Mouse (Mus musculus) kidney, embryonic 15.5 days (tissue): ENCODE measurements around the gene Arrb2. TPM values are rescaled to one million over a fixed set of nuclear protein-coding genes. Genes with fewer than 3 reads are reported as not detected.
A peak's percentile ranks its signal among the peaks of the same experiment; 100 is the strongest.
"Not testable (repeated sequence)": the region's sequence is repeated elsewhere in the genome, so short reads cannot be mapped to it uniquely, and the experiment has no call there.

Source experiments
- ATAC-seq: fragments of 200-750 bp; cut with Nextera tagmentation; replicated peaks from 2 replicates; pipeline ENCODE4 v1.8.0; 2017; ENCODE audit warnings: moderate TSS enrichment; ENCODE audit not compliant: low FRiP score
- H3K27ac ChIP-seq: fragments of 300-500 bp; sonication (generic); 2 replicates; pipeline ENCODE4 v1.5.1; 2015; ENCODE audit warnings: mild to moderate bottlenecking, inconsistent platforms
- H3K27me3 ChIP-seq: fragments of 300-500 bp; sonication (generic); 2 replicates; pipeline ENCODE4 v1.6.1; 2015; ENCODE audit warnings: inconsistent platforms
- H3K36me3 ChIP-seq: fragments of 300-500 bp; sonication (generic); 2 replicates; pipeline ENCODE4 v1.6.1; 2015; ENCODE audit warnings: inconsistent platforms
- H3K4me1 ChIP-seq: fragments of 300-500 bp; sonication (generic); 2 replicates; pipeline ENCODE4 v1.6.1; 2015; ENCODE audit warnings: inconsistent platforms
- H3K4me2 ChIP-seq: fragments of 300-500 bp; sonication (generic); 2 replicates; pipeline ENCODE4 v1.6.1; 2015; ENCODE audit warnings: moderate library complexity, mild to moderate bottlenecking, inconsistent platforms
- H3K4me3 ChIP-seq: fragments of 300-500 bp; sonication (generic); replicated peaks from 2 replicates; pipeline ENCODE4 v1.5.1; 2015; ENCODE audit warnings: mild to moderate bottlenecking, inconsistent platforms
- H3K9ac ChIP-seq: fragments of 300-500 bp; sonication (generic); 2 replicates; pipeline ENCODE4 v1.6.1; 2015; ENCODE audit warnings: mild to moderate bottlenecking, inconsistent platforms
- H3K9me3 ChIP-seq: fragments of 300-500 bp; sonication (generic); replicated peaks from 2 replicates; pipeline ENCODE4 v1.6.1; 2016; ENCODE audit warnings: inconsistent platforms
- WGBS: fragments of 180-500 bp; shearing (Covaris S2); methylation state at CpG from one replicate; pipeline ENCODE4 v1.1.7; 2015; ENCODE audit warnings: mixed read lengths; 5-methylcytosine and 5-hydroxymethylcytosine counted together
- microRNA-seq: library from miRNA; unstranded; fragments of <30 nt; microRNA quantifications from one replicate; pipeline ENCODE4, GENCODE M21; 2016
- polyA plus RNA-seq: library from polyadenylated mRNA; unstranded; fragments of >200 nt; fragmentation: Nextera tagmentation; extraction: Ambion mirVana; gene quantifications from 2 replicates; pipeline ENCODE4 v1.2.1, GENCODE M21; 2015

Gene Arrb2
- polyA plus RNA-seq, 1 experiment from 2014 or later = 15.5 TPM

DNA sequence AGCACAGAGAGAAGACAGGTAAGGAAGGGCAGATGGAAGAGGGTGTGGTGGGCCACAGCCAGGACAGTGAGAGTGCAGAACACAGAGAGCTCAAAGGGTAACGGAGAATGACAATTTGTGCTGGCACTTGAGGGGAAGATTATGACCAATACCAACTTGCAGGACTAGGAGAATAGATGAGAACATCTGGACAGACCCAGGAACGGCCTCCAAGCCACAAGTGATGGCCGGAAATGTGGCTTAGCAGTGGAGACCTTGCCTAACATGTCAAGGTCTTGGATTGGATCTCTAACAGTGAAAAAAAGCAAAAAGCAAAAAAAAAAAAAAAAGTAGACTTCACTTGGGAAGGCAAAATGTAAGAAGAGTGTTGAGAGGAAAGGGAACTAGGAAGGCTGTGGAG lies 37.3 kb downstream of the Arrb2 start:
- peaks cover 24% of the 10 kb centered on the region for H3K27me3 ChIP-seq
- H3K4me3 ChIP-seq = no peak overlapping the region
- no peak overlapping the region for H3K4me2 ChIP-seq
- H3K9ac ChIP-seq = no peak overlapping the region
- no peak for ATAC-seq
- H3K36me3 ChIP-seq = no peaks in the 10 kb centered on the region
- WGBS = 91% methylated on average over 3 of the region's 3 CpGs
- H3K4me1 ChIP-seq = peaks cover 35% of the 10 kb centered on the region
- H3K9me3 ChIP-seq = no peaks in the 10 kb centered on the region
- H3K27ac ChIP-seq = no peak overlapping the region

DNA sequence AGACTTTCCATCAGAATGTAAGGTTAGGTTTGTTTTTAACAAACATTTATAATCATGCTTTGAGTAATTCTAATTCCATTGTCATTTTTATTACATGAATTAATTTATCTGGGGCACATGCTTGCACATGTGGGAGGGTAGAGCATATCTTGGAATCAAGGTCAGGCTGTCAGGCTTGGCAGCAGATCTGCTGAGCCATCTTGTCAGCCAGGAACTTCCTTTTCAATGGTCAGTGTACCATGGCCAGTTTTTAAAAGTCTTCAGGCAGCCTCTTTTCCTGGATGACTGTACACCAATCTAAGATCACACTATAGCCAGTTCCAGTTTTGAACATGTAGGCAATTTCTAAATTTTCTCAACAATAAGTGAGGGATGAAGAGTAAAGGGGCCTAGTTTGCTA lies 40.3 kb downstream of the Arrb2 start:
- ATAC-seq = no peak
- no peaks in the 10 kb centered on the region for H3K27me3 ChIP-seq
- no peaks in the 10 kb centered on the region for H3K36me3 ChIP-seq
- H3K9ac ChIP-seq = no peak overlapping the region
- H3K9me3 ChIP-seq = no peaks in the 10 kb centered on the region
- H3K4me1 ChIP-seq = peaks cover 29% of the 10 kb centered on the region
- peak overlapping the region; percentile 45; the same call in 1 of the 2 replicates for H3K27ac ChIP-seq
- H3K4me2 ChIP-seq = no peak overlapping the region
- no peak overlapping the region for H3K4me3 ChIP-seq

DNA sequence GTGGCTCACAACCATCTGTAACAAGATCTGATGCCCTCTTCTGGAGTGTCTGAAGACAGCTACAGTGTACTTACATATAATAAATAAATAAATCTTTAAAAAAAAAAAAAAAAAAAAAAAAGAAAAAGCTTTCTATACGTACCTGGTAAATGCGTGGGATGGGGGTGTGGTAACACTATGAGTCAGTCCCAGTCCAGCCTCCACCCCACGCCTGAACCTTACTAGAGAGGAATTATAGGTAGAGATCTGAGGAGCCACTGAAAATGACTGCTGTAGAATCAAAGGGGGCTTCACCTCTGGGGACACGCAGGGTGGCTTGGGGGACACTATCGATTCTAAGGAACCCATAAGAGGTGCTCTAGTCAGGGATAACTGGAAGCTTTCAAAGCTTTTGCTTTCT lies 40.9 kb downstream of the Arrb2 start:
- H3K36me3 ChIP-seq, H3K4me3 ChIP-seq, H3K27ac ChIP-seq, H3K4me2 ChIP-seq, H3K27me3 ChIP-seq, H3K9ac ChIP-seq, ATAC-seq, H3K9me3 ChIP-seq: not testable (repeated sequence)
- H3K4me1 ChIP-seq = peaks cover 26% of the 10 kb centered on the region
- WGBS = 73% methylated on average over 5 of the region's 5 CpGs

DNA sequence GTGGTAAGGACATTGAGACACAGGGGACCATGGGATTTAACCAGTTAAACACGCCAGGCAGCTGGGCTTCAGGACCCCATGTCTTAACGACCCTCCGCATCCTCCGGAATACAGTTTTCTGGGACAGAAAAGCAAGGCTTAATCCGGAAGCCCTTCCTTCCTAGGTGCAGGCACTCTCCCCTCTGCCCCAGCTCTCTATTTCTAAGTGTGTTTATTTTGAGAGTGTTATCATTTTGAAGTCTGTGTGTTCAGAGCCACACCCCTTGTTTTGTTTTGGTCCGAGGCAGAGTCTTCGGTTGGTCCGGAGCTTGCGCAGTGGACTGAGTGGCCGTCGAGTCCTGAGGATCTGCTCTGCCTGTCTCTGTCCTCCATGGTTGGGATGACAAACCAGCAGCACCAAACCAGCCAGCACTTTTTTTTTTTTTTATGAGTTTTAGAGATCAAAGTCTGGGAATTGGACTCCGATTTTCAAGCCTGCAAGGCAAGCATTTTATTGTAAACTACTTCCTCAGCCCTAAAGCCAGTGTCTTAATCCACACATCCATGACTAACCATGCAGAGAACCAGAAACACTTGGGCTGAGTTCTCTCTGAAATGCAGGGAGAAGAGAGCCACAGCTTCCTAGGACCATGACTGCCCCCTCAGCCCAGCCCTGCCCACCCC lies 42.6 kb downstream of the Arrb2 start:
- Histone ChIP-seq H3K4me2 (0 out of 2 replicates have a peak overlapping the region, but pooled peaks have one; percentile 13), H3K9me3 (no peaks in the 10 kb centered on the region), H3K9ac (no peak overlapping the region), H3K4me3 (no peak overlapping the region), H3K4me1 (peaks cover 23% of the 10 kb centered on the region), H3K36me3 (no peaks in the 10 kb centered on the region), H3K27ac (peak overlapping the region; percentile 15), H3K27me3 (no peaks in the 10 kb centered on the region)
- WGBS = 52% methylated on average over 12 of the region's 12 CpGs
- ATAC-seq = peak; percentile 67

DNA sequence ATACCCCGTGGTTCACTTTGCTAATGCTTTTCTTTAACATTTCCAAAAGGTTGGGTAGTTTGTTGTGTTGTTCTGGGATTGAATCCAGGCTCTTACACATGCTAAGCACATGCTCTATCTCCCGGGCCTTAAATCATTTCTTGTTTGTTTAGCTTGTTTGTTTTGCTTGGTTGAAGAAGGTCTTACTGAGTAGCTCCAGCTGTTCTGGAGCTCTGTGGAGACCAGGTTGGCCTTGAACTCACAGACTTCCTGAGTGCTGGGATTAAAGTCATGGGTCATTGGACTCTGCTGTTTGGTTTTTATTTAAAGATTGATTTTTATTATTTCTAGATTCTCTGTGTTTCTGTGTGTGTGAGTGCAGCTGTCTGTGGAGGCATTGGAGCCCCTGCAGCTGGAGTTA lies 53.1 kb downstream of the Arrb2 start:
- H3K9me3 ChIP-seq = no peaks in the 10 kb centered on the region
- H3K4me1 ChIP-seq = no peaks in the 10 kb centered on the region
- WGBS = 39% methylated on average over 2 of the region's 2 CpGs
- H3K27ac ChIP-seq = no peak overlapping the region
- no peaks in the 10 kb centered on the region for H3K27me3 ChIP-seq
- H3K36me3 ChIP-seq = no peaks in the 10 kb centered on the region
- no peak overlapping the region for H3K4me2 ChIP-seq
- ATAC-seq = 0 out of 2 replicates have a peak, but pooled peaks have one; percentile 46
- H3K9ac ChIP-seq = no peak overlapping the region
- no peak overlapping the region for H3K4me3 ChIP-seq

DNA sequence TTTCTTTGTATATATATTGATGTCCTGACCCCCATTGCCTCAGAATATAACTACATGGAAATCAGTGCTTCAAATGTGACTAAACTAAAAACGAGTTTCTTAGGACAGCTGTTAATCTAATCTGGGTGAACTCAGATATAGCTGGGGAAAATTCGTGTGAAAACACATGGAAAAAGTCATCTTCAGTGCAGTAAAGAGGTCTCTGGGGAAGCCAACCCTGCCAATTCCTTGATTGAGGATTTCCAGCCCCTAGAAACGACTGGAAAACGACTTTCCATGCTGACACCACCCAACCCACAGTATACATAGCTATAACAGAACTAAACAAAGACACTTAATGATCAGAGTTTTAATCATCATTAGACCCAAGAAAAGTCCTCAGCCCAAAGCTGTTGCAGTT lies 55.4 kb downstream of the Arrb2 start:
- Histone ChIP-seq H3K4me2 (no peak overlapping the region), H3K4me1 (no peaks in the 10 kb centered on the region), H3K4me3 (no peak overlapping the region), H3K27me3 (no peaks in the 10 kb centered on the region), H3K9me3 (no peaks in the 10 kb centered on the region), H3K9ac (no peak overlapping the region), H3K36me3 (no peaks in the 10 kb centered on the region), H3K27ac (no peak overlapping the region)
- ATAC-seq = no peak
- WGBS = 44% methylated on average over 4 of the region's 4 CpGs

DNA sequence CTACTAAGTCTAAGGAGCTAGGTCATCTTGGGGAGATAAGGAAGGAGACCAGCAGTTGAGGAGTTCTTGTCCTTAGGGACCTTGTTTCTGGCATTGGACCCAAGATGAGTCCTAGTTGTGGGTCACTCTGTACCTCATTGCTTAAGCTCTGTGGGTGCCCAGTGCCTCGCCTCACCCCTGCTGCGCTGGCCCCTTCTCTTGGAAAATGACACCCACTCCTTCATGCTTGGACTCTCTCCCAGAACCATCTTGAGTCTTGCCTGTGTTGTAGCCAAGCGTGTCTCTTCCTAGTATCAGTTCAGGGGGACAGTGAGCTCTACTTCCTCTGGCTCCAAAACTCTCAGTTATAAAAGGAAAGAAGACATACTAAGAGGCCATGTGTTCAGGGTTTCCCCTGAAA lies 56.7 kb downstream of the Arrb2 start:
- Histone ChIP-seq H3K4me2 (no peak overlapping the region), H3K9ac (no peak overlapping the region), H3K9me3 (no peaks in the 10 kb centered on the region), H3K27ac (0 out of 2 replicates have a peak overlapping the region, but pooled peaks have one; percentile 15), H3K27me3 (no peaks in the 10 kb centered on the region), H3K4me1 (no peaks in the 10 kb centered on the region), H3K36me3 (no peaks in the 10 kb centered on the region), H3K4me3 (no peak overlapping the region)
- WGBS = 82% methylated on average over 3 of the region's 3 CpGs
- ATAC-seq = no peak

DNA sequence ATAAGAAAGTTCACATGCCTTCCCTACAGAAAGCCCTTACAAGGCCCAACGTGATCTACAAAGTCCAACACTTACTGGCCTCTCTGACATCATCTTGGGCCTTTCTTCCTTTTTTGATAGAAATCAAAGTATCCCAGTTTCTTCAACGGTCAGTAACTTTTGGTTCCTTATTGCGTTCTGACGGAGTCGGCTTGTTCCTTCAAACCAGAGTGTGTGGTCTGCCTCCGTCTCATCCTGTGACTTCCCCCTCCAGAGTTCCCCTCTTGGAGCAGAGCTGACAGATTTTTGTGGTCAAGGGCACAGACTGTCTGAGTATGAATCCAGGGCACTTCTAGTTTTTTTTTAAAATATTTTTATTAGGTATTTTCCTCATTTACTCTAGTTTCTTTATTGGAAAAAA lies 57.2 kb downstream of the Arrb2 start:
- no peak overlapping the region for H3K4me3 ChIP-seq
- no peaks in the 10 kb centered on the region for H3K4me1 ChIP-seq
- H3K27me3 ChIP-seq = no peaks in the 10 kb centered on the region
- H3K27ac ChIP-seq = no peak overlapping the region
- WGBS = 78% methylated on average over 6 of the region's 6 CpGs
- ATAC-seq = no peak
- H3K9me3 ChIP-seq = no peaks in the 10 kb centered on the region
- H3K36me3 ChIP-seq = no peaks in the 10 kb centered on the region
- H3K9ac ChIP-seq = no peak overlapping the region
- H3K4me2 ChIP-seq = no peak overlapping the region

Small RNA genes lying within 50 kb of the gene (microRNA-seq; reads per million reads assigned to microRNA genes)
- not detected for gene Mir7115

Other genes starting within 250 kb of the Arrb2 start
- gene Slc16a11, start 219.9 kb upstream of the Arrb2 start, polyA plus RNA-seq = 4.3 and 5.8 TPM in 2 replicates
- 13.3 TPM in 2 replicates for gene Slc16a13, start 211.6 kb upstream of the Arrb2 start, polyA plus RNA-seq
- 26.9 and 28.4 TPM in 2 replicates for gene Bcl6b, start 202.8 kb upstream of the Arrb2 start, polyA plus RNA-seq
- 178 and 179 TPM in 2 replicates for gene 0610010K14Rik, start 194.7 kb upstream of the Arrb2 start, polyA plus RNA-seq
- 10.4 and 13.0 TPM in 2 replicates for gene Gm21988, start 192.8 kb upstream of the Arrb2 start, polyA plus RNA-seq
- gene Rnasek, start 192.8 kb upstream of the Arrb2 start, polyA plus RNA-seq = 203 and 212 TPM in 2 replicates
- gene Alox12, start 177.3 kb upstream of the Arrb2 start, polyA plus RNA-seq = 5.5 and 6.2 TPM in 2 replicates
- not detected in 2 replicates for gene Alox12e, start 110.0 kb upstream of the Arrb2 start, polyA plus RNA-seq
- gene Alox15, start 80.6 kb upstream of the Arrb2 start, polyA plus RNA-seq = 1.1 and 2.0 TPM in 2 replicates
- 40.1 and 42.1 TPM in 2 replicates for gene Pelp1, start 22.6 kb upstream of the Arrb2 start, polyA plus RNA-seq
- 38.8 and 42.0 TPM in 2 replicates for gene Med11, start 19.3 kb downstream of the Arrb2 start, polyA plus RNA-seq
- 0.63 and 0.66 TPM in 2 replicates for gene Zmynd15, start 26.8 kb downstream of the Arrb2 start, polyA plus RNA-seq
- gene Cxcl16, start 27.3 kb downstream of the Arrb2 start, polyA plus RNA-seq = 6.0 and 6.9 TPM in 2 replicates
- gene Tm4sf5, start 72.6 kb downstream of the Arrb2 start, polyA plus RNA-seq = 0.82 and 0.88 TPM in 2 replicates
- gene Vmo1, start 82.0 kb downstream of the Arrb2 start, polyA plus RNA-seq = 0.35 and 0.40 TPM in 2 replicates
- 0.91 and 1.1 TPM in 2 replicates for gene Gltpd2, start 86.6 kb downstream of the Arrb2 start, polyA plus RNA-seq
- 755 and 782 TPM in 2 replicates for gene Psmb6, start 92.7 kb downstream of the Arrb2 start, polyA plus RNA-seq
- not detected in 2 replicates for gene Gm40193, start 100.3 kb downstream of the Arrb2 start, polyA plus RNA-seq
- 6.5 and 8.2 TPM in 2 replicates for gene Pld2, start 107.4 kb downstream of the Arrb2 start, polyA plus RNA-seq
- gene Mink1, start 130.2 kb downstream of the Arrb2 start, polyA plus RNA-seq = 14.8 and 15.8 TPM in 2 replicates
- gene 4930544D05Rik, start 183.2 kb downstream of the Arrb2 start, polyA plus RNA-seq = not detected in 2 replicates
- 0.27 TPM in 1 of 2 replicates, not detected in the other for gene Chrne, start 186.6 kb downstream of the Arrb2 start, polyA plus RNA-seq
- gene Gp1ba, start 206.5 kb downstream of the Arrb2 start, polyA plus RNA-seq = 0.19 and 0.30 TPM in 2 replicates
- 115 and 122 TPM in 2 replicates for gene Rnf167, start 214.6 kb downstream of the Arrb2 start, polyA plus RNA-seq
- gene Slc25a11, start 214.8 kb downstream of the Arrb2 start, polyA plus RNA-seq = 178 and 186 TPM in 2 replicates
- gene Pfn1, start 222.0 kb downstream of the Arrb2 start, polyA plus RNA-seq = 1,914 and 2,031 TPM in 2 replicates
- 30.3 and 38.5 TPM in 2 replicates for gene Eno3, start 224.6 kb downstream of the Arrb2 start, polyA plus RNA-seq
- 181 and 202 TPM in 2 replicates for gene Spag7, start 236.8 kb downstream of the Arrb2 start, polyA plus RNA-seq